Mouse (Mus musculus) lung, postnatal 14 days (tissue): ENCODE data around the gene Inpp4b.
"Not testable (repeated sequence)": the region's sequence is repeated elsewhere in the genome, so short reads cannot be mapped to it uniquely, and the experiment has no call there.

Experiments
- DNase-seq: peaks from one replicate; pipeline ENCODE4 v3.0.0; 2021

Gene Inpp4b

DNA sequence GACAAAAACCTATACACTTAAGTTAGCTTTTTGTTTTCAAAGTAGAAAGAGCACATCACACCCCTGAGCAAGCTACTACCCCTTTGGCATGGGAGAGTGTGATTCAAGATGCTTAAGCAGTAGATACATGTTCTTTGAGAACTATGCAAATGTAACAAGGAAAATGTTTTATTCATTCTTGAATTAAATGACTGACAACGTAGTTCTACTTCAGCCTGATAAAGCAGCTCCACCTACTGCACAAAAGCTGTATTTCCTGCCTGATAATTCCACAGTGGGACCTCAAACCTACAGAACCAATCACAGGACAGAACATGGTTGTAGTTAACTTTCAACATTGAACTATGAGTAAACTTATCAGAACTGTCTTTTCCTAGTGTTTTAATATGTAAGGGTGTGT lies 686.5 kb downstream of the Inpp4b start:
- DNase-seq = peak; percentile 46

DNA sequence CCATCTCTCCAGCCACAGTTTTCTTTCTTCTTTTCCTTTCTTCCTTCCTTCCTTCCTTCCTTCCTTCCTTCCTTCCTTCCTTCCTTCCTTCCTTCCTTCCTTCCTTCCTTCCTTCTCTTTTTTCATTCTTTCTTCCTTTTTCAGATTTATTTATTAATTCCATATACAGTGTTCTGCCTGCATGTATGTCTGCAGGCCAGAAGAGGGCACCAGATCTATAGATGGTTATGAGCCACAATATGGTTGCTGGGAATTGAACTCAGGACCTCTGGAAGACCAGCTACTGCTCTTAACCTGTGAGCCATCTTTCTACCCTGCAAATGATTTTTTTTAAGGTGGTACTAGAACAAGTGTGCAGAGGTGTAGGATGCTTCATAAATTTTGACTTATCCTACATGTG lies 689.7 kb downstream of the Inpp4b start:
- not testable (repeated sequence) for DNase-seq

DNA sequence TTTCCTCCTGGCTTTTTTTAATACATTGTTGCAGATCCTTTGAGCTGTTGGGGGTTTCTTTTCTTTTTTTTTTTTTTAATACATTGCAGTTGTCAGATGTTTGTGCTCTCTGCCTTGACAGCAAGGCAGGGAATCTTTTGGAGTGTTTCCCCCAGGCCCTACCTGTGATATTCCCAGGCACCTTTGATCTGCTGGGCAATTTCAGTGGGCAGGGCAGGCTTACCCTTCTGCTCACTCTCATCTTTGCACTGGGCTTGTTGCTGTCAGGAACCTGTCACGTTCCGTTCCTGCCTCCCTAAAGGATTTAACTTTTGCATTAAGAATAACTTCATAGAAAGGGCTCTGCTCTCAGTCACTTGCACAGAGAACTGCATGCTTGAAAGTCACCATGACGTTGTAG lies 711.7 kb downstream of the Inpp4b start:
- no peak for DNase-seq

DNA sequence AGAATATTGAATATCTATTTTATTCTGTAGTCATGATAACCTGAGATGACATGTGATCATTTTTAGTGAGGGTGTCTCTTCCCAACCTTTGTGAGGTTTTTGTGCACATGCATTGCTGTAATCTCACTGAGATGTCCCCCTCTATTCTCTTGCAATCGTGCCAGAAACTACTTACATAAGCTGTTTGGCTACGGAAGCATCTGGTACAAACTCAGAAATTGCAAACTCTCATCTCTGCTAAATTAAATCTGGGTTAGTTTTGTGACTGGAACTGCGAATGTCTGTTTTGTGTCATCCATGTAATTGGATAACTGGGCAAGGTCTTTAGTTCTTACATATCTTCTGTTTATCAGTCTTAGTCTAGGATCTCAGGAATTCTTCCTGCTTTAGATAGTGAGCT lies 725.3 kb downstream of the Inpp4b start:
- no peak for DNase-seq

DNA sequence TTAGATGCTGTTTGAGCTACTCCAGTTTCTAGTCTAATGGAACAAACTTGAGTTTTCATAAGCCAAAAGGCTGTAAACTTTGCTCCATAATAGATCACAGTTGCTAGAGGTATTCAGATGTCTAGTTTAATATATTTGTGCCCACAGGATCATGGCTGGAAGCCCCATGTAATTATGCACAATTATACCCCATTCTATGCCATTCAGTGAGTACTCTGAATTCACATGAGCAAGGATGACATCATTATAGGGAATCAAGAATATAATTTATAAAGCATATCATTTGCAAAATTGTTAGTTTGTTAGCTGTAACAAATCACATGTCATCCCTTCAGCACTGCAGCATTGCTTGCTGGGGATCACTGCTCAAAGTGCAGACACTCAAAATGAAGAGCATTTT lies 736.9 kb downstream of the Inpp4b start:
- no peak for DNase-seq

DNA sequence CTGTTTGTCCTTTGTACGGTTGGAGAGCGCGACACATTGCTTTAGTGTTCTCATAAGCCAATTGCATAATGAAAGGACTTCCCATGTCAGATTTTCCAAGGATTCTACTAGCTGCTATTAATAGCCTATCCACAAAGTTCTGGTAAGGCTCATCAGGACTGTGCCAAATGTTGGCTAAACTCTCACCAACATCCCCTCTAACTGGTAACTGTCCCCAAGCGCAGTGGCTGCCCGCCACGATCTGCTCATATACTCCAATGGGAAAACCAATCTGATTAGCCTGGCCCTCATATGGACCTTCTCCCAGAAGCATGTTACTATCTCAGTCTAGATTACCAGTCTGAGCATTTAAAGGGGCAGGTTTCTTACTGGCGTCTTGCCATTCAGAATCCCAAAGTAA lies 744.3 kb downstream of the Inpp4b start:
- DNase-seq = not testable (repeated sequence)

DNA sequence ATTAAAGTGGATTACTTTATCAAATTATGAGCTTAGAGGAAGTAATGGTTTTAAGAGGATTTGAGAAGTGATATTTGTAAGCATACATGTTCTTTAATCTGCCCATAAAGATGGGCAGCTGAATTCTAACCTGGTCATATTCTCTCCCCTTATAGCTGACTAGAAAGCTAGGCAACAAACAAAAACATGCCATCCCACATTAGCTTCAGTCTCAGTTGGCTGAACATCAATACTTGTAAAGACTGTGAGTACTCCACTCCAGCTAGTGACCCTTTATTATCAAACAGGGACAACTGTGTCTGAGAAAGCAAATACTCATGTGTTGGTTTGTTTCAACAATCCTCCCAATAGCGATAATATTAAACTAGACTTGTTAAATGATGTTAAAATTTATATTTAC lies 748.5 kb downstream of the Inpp4b start:
- no peak for DNase-seq

DNA sequence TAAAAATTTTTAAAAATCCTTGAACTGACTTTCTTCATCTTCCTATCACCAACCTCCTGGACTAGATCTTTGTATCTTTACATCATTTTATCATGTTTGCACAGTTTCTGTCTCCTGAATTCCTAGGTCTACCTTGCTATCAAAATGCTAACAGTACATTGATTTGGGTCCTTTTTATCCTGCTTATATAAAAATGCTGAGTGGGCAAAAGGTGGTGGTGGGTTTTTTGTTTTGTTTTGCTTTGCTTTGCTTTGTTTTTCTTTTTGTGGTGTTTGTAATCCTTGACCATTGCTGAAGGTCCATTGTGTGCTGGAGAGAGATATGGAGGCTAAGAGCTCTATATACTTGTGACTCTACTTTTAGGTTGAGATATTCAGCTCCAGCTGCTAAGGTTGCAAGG lies 750.9 kb downstream of the Inpp4b start:
- DNase-seq = no peak

DNA sequence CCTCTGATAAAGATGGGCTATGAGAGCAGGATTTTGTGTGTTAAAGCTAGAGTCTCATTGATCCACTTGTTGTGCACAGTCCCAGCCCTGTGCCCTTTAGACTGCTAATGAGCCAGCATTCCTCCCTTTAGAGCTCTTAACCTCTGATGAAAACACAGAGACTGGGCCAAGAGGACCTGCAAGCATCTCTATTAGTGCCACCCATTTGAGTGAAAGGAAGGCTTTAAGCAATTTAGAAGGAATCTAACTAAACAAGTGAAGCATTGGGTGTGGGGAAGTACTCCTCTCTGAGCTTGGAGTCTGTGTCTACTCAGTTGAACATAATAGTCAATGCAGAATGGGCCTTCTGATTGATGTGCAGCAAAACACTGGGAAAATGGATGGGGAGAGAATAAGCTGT lies 762.2 kb downstream of the Inpp4b start:
- no peak for DNase-seq

DNA sequence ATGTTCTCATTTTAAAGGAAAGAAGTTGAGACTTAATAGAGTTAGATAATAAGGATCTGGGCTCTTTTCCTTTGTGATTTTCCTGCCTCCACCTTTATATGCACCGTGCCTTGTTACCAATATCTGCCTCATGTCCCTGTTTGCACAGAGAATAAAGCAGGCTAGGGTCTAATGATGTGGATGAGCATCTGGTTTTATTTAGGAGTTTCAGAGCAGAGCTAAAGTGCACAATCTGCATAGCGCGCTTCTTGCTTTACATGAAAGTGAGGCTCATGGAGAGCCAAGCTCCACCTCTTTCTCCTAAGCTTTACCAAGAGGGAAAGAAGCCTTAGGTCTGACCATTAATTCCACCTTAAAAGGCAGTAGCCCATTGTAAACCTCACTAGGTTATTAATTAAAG lies 763.8 kb downstream of the Inpp4b start:
- DNase-seq = no peak

DNA sequence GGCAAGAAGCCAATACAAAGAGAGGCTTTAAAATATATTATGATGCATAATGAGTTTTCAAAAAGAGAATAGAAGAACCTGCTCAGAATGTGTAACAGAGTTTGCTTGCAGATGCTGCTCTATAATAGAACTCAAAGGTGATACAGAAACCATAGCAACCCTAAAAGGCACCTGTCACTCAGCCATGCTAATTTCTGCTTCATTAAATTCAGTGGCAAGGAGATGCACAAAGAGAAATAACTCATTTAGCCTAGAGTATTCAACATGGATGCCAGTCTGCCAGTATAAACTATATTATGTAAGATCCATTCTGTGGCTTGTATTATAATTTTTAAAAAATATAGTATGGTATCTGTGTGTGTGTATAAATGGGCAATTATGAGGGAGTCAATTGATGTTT lies 807.9 kb downstream of the Inpp4b start:
- no peak for DNase-seq

DNA sequence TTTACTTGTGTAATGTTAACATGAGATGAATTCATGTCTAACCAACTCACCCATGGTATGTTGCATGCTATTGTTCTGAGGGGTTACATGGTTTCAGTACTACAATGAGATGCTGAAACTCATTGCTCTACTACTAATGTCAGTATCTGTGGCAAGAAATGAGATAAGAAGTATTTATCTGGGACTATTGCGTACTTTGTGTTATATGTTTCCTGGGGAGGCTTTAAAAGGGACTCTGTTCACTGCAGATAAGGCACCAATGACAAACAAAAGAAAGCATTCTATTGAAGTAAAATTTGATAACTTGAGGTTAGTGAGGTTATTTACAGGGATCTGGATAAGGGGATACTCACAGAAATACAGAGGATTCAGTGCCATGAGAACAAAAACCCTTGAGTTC lies 815.6 kb downstream of the Inpp4b start:
- DNase-seq = no peak
